Mouse (Mus musculus): ENCODE results near the gene Dstyk. TPM values are rescaled to one million over a fixed set of nuclear protein-coding genes. Genes with fewer than 3 reads are reported as not detected.
"Not testable (repeated sequence)": the region's sequence is repeated elsewhere in the genome, so short reads cannot be mapped to it uniquely, and the experiment has no call there.

Dstyk gene
- polyA plus RNA-seq, 1 experiment from 2014 or later = 13.5 TPM

DNA sequence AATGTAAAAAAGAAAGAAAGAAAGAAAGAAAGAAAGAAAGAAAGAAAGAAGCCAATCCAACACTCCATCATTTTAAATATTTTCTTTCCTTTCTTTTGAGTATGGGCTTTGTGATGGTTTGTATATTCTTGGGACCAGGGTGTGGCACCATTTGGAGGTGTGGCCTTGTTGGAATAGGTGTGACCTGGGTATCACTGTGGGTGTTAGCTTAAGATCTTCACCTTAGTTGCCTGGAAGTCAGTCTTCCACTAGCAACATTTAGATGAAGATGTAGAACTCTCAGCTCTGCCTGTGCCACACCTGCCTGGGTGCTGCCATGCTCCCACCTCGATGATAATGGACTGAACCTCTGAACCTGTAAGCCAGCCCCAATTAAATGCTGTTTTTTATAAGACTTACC is 52.7 kb downstream of the Dstyk start:
- not testable (repeated sequence) for H3K27ac ChIP-seq (replicated peaks); H3K4me1 ChIP-seq; H3K27me3 ChIP-seq (replicated peaks; ENCODE audit: low read depth, poor library complexity, severe bottlenecking); DNase-seq (ENCODE audit: low spot score); H3K4me3 ChIP-seq; H3K9me3 ChIP-seq
- peaks cover 15% of the 10 kb centered on the region for H3K36me3 ChIP-seq (replicated peaks)
- WGBS = 90% methylated on average over 1 of the region's 1 CpGs

- H3K27ac ChIP-seq (replicated peaks) = no peak overlapping the region
- 91% methylated on average over 2 of the region's 2 CpGs for WGBS
Observed at GRCm38 (mm10) chr1:132471032-132471431, 53.7 kb downstream of the Dstyk start.

DNA sequence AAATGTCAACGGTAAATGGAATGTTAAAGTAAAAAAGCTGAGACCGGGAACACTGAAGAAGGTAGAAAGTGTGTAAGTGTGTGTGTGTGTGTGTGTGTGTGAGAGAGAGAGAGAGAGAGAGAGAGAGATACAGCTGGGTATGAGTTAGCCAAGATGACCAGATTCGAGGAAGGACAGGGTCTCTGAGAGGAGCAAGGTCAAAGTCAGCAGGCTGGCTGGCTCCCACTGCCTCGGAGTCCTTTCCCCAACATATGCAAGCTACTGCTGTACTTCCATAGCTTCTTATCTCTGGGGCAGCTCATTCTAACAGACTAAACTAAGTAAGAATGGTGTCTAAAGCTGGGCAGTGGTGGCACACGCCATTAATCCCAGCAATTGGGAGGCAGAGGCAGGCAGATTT is 54.1 kb downstream of the Dstyk start:
- WGBS = 92% methylated on average over 5 of the region's 5 CpGs
- Histone ChIP-seq H3K9me3 (no peaks in the 10 kb centered on the region), H3K27me3 (replicated peaks; ENCODE audit: low read depth, poor library complexity, severe bottlenecking) (no peaks in the 10 kb centered on the region)

More at GRCm38 (mm10) chr1:132471032-132471431, 53.7 kb downstream of the Dstyk start:
- Histone ChIP-seq H3K4me1 (peaks cover 7% of the 10 kb centered on the region), H3K36me3 (replicated peaks) (peaks cover 10% of the 10 kb centered on the region), H3K9me3 (no peaks in the 10 kb centered on the region), H3K4me3 (no peak overlapping the region), H3K27me3 (replicated peaks; ENCODE audit: low read depth, poor library complexity, severe bottlenecking) (no peaks in the 10 kb centered on the region)
- no peak for DNase-seq (ENCODE audit: low spot score)

DNA sequence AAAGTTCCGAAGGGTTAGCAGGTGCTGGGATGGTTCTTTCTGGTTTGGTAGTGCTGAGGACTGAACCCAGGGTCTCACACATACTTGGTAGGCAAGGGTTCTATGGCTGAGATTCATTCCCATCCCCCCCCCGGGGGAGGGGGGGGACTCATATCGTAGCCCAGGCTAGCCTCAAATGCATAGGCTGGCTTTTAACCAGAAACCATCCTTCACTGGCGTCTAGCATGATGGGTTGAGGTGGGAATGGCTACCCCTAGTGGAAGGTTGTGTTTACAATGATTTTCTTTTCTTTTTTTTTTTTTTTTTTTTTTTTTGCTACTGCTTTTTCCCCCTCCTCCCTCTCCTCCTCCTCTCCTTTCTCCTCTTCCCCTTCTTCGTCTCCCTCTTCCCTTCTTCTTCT is 55.2 kb downstream of the Dstyk start:
- DNase-seq (ENCODE audit: low spot score) = no peak
- Histone ChIP-seq H3K4me1 (peaks cover 12% of the 10 kb centered on the region), H3K4me3 (no peak overlapping the region), H3K36me3 (replicated peaks) (0 out of 2 replicates have a peak, but pooled peaks cover 4% of the 10 kb centered on the region), H3K27ac (replicated peaks) (no peak overlapping the region), H3K27me3 (replicated peaks; ENCODE audit: low read depth, poor library complexity, severe bottlenecking) (no peaks in the 10 kb centered on the region), H3K9me3 (no peaks in the 10 kb centered on the region)
- WGBS = 60% methylated on average over 5 of the region's 5 CpGs

More for the DNA sequence above, 54.1 kb downstream of the Dstyk start:
- H3K4me3 ChIP-seq = no peak overlapping the region
- peaks cover 12% of the 10 kb centered on the region for H3K4me1 ChIP-seq
- no peak overlapping the region for H3K27ac ChIP-seq (replicated peaks)
- DNase-seq (ENCODE audit: low spot score) = no peak
- peaks cover 10% of the 10 kb centered on the region for H3K36me3 ChIP-seq (replicated peaks)

- Histone ChIP-seq H3K36me3 (replicated peaks) (0 out of 2 replicates have a peak, but pooled peaks cover 4% of the 10 kb centered on the region), H3K4me1 (peaks cover 27% of the 10 kb centered on the region), H3K4me3 (no peak overlapping the region), H3K9me3 (no peaks in the 10 kb centered on the region), H3K27ac (replicated peaks) (no peak overlapping the region), H3K27me3 (replicated peaks; ENCODE audit: low read depth, poor library complexity, severe bottlenecking) (no peaks in the 10 kb centered on the region)
- WGBS = 88% methylated on average over 1 of the region's 1 CpGs
- DNase-seq (ENCODE audit: low spot score) = no peak
Observed at GRCm38 (mm10) chr1:132474496-132474895, 57.1 kb downstream of the Dstyk start.

GRCm38 (mm10) chr1:132476575-132476927 is 59.2 kb downstream of the Dstyk start:
- Histone ChIP-seq H3K9me3 (no peaks in the 10 kb centered on the region), H3K27me3 (replicated peaks; ENCODE audit: low read depth, poor library complexity, severe bottlenecking) (no peaks in the 10 kb centered on the region), H3K4me3 (peak overlapping the region; percentile 88), H3K36me3 (replicated peaks) (0 out of 2 replicates have a peak, but pooled peaks cover 1% of the 10 kb centered on the region), H3K27ac (replicated peaks) (peak overlapping the region; percentile 92), H3K4me1 (peaks cover 29% of the 10 kb centered on the region)
- 8% methylated on average over 9 of the region's 9 CpGs for WGBS
- DNase-seq (ENCODE audit: low spot score) = no peak

DNA sequence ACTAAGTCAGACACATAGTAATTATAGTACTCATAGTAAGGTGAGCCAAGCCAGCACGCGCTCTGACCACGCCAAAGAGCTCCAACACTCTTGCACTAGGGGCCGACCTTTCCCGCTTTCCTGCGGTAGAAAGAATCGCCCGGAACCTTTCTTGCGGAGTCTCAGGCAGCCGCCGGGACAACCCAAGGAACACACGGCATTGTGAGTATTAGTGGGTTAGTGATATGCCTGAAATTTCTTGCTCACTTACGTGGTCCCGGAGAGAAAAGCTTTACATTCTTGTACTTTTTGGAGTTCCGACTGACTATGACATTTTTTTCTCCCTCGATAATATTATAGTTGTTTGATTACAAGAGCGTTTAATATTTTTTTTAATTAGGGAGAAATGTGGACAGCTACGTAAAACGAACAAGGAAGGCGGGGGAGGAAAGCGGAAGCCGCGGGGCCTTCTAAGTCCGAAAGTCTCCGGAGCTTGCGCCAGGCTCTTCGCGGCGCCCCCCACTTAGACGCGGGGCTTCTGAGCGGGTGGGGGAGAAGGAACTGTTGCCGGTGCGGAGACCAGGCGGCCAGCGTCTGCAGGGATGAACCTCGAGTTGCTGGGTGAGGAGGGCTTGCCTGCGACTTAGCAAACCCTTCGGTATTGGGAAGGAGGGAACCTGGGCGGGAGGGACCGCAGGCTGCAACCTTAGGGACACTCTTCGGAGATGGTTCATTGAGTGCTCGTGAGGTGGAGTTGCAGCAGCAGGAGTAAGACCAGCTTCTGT is 59.8 kb downstream of the Dstyk start, which contains the start of gene Rbbp5:
Gene Rbbp5, plus strand, starts transcription at position 438 of the 764 bp plus-strand sequence.
- H3K27ac ChIP-seq (replicated peaks) = peak within 1 kb of the TSS; percentile 92
- peak; percentile 87 for DNase-seq (ENCODE audit: low spot score)
- no peaks in the 10 kb centered on the region for H3K9me3 ChIP-seq
- peaks cover 29% of the 10 kb centered on the region for H3K4me1 ChIP-seq
- peak within 1 kb of the TSS; percentile 88 for H3K4me3 ChIP-seq
- no peaks in the 10 kb centered on the region for H3K36me3 ChIP-seq (replicated peaks)
- no peaks in the 10 kb centered on the region for H3K27me3 ChIP-seq (replicated peaks; ENCODE audit: low read depth, poor library complexity, severe bottlenecking)
- WGBS = under 1% methylated on average over 43 of the region's 43 CpGs

- H3K4me1 ChIP-seq = peaks cover 29% of the 10 kb centered on the region
- no peak for DNase-seq (ENCODE audit: low spot score)
- no peaks in the 10 kb centered on the region for H3K27me3 ChIP-seq (replicated peaks; ENCODE audit: low read depth, poor library complexity, severe bottlenecking)
- peaks cover 7% of the 10 kb centered on the region for H3K36me3 ChIP-seq (replicated peaks)
- H3K4me3 ChIP-seq = no peak overlapping the region
- no peaks in the 10 kb centered on the region for H3K9me3 ChIP-seq
- H3K27ac ChIP-seq (replicated peaks) = no peak overlapping the region
- WGBS = 83% methylated on average over 1 of the region's 1 CpGs
Observed at GRCm38 (mm10) chr1:132479438-132479837, 62.1 kb downstream of the Dstyk start.

- Histone ChIP-seq H3K4me1 (peaks cover 17% of the 10 kb centered on the region), H3K9me3 (no peaks in the 10 kb centered on the region), H3K4me3 (no peak overlapping the region), H3K27me3 (replicated peaks; ENCODE audit: low read depth, poor library complexity, severe bottlenecking) (no peaks in the 10 kb centered on the region), H3K36me3 (replicated peaks) (peaks cover 29% of the 10 kb centered on the region), H3K27ac (replicated peaks) (no peak overlapping the region)
- WGBS = 96% methylated on average over 2 of the region's 2 CpGs
- DNase-seq (ENCODE audit: low spot score) = no peak
Observed at GRCm38 (mm10) chr1:132481619-132482018, 64.3 kb downstream of the Dstyk start.

- H3K9me3 ChIP-seq = no peaks in the 10 kb centered on the region
- H3K4me3 ChIP-seq = no peak overlapping the region
- no peaks in the 10 kb centered on the region for H3K27me3 ChIP-seq (replicated peaks; ENCODE audit: low read depth, poor library complexity, severe bottlenecking)
- no peak for DNase-seq (ENCODE audit: low spot score)
- WGBS = 90% methylated on average over 3 of the region's 3 CpGs
- H3K27ac ChIP-seq (replicated peaks) = no peak overlapping the region
- H3K36me3 ChIP-seq (replicated peaks) = peaks cover 45% of the 10 kb centered on the region
- peaks cover 12% of the 10 kb centered on the region for H3K4me1 ChIP-seq
Observed at GRCm38 (mm10) chr1:132483234-132483633, 65.9 kb downstream of the Dstyk start.

GRCm38 (mm10) chr1:132483759-132484158 is 66.4 kb downstream of the Dstyk start:
- Histone ChIP-seq H3K4me1 (peaks cover 7% of the 10 kb centered on the region), H3K36me3 (replicated peaks) (peaks cover 51% of the 10 kb centered on the region), H3K9me3 (no peaks in the 10 kb centered on the region), H3K4me3 (no peak overlapping the region), H3K27me3 (replicated peaks; ENCODE audit: low read depth, poor library complexity, severe bottlenecking) (no peaks in the 10 kb centered on the region), H3K27ac (replicated peaks) (no peak overlapping the region)
- WGBS = 90% methylated on average over 6 of the region's 6 CpGs
- DNase-seq (ENCODE audit: low spot score) = no peak

DNA sequence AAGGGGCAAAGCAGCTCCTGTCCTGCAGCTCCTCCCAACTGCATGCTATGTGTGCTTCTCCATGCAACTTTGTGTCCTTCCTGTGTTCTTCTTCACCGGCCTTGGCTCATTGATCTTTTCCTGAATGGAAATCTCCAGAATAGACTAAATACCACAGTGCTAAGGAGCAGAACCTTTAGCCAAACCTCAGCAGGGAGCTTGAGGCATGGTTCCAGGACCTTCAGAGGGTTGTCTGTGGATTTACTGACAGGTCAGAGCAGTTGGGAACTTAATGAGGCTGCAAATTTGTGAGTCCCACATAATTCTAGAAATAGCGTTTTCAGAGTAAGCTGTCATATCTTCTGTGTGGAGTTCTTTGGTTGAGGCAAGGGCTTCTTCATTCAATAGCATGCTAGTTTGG is 83.2 kb downstream of the Dstyk start:
- DNase-seq (ENCODE audit: low spot score) = no peak
- no peaks in the 10 kb centered on the region for H3K9me3 ChIP-seq
- WGBS = 92% methylated on average over 2 of the region's 2 CpGs
- no peaks in the 10 kb centered on the region for H3K27me3 ChIP-seq (replicated peaks; ENCODE audit: low read depth, poor library complexity, severe bottlenecking)
- H3K4me1 ChIP-seq = no peaks in the 10 kb centered on the region
- no peak overlapping the region for H3K27ac ChIP-seq (replicated peaks)
- H3K36me3 ChIP-seq (replicated peaks) = peaks cover 97% of the 10 kb centered on the region
- H3K4me3 ChIP-seq = no peak overlapping the region

DNA sequence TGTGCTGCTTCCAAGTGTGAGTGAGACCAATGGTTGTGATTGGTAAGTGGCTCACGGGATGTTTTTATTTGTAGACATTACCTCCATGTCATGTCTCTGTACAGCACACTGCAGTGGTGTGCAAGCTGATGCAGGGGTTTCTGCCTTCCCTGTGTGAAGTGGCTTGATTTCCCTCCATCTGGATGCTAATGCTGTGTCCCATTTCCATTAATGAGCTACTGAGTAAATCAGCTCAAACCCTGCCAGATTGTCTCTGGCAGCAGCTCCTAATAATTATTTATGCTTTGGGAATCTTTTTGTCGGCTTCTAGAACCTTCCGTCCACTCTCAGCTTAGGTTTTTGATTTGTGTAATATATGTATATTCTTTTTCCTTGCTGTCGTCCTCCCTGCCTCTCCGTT is 87.8 kb downstream of the Dstyk start:
- peaks cover 92% of the 10 kb centered on the region for H3K36me3 ChIP-seq (replicated peaks)

More for the DNA sequence above, 87.8 kb downstream of the Dstyk start:
- Histone ChIP-seq H3K4me1 (no peaks in the 10 kb centered on the region), H3K27me3 (replicated peaks; ENCODE audit: low read depth, poor library complexity, severe bottlenecking) (no peaks in the 10 kb centered on the region), H3K4me3 (no peak overlapping the region), H3K9me3 (no peaks in the 10 kb centered on the region), H3K27ac (replicated peaks) (no peak overlapping the region)
- 92% methylated on average over 5 of the region's 5 CpGs for WGBS
- no peak for DNase-seq (ENCODE audit: low spot score)

Data from embryonic facial prominence, embryonic 10.5 days (tissue).